Mouse (Mus musculus): ENCODE measurements around the gene Dclk1.

DNA sequence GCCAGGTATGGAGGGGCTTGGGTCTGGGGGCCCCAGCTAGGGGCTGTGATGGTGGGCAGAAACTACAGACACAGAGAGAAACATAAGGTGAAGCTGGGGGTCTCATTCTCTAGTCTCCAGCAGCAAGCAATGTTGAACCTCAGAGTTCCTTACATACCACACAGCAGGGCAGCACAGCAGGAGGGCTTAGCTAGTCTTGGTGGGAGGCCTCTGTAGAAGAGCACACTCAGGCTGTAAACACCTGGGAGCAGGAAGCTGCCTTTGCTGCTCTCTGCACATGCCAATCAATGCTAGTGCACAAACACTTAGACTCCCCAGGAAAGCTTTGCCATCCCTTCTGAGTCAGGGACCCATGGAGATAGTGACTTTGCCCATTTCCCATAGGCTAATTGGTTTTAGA, 38.3 kb downstream of the Dclk1 start:
- TF ChIP-seq POLR2A (IDR thresholded peaks at IDR 0.05; ENCODE audit: control insufficient read depth, low read depth, low read length) (no peak), CTCF (IDR thresholded peaks at IDR 0.05; ENCODE audit: control insufficient read depth, insufficient read depth, insufficient replicate concordance, low read depth, low read length) (no peak)
